Mouse (Mus musculus) frontal cortex, postnatal 14 days (tissue): ENCODE measurements at regions not wholly inside any gene's neighbourhood (a gene's known extent, or its start where the extent isn't known, plus 50 kb on each side); places are given as distances from the start of the nearest gene placed in this dataset.

Experiments
- DNase-seq, 2 experiments: peaks; one replicate each; pipeline ENCODE4 v3.0.0; 2022; ENCODE audit warnings: low spot score in 2 of 2

DNA sequence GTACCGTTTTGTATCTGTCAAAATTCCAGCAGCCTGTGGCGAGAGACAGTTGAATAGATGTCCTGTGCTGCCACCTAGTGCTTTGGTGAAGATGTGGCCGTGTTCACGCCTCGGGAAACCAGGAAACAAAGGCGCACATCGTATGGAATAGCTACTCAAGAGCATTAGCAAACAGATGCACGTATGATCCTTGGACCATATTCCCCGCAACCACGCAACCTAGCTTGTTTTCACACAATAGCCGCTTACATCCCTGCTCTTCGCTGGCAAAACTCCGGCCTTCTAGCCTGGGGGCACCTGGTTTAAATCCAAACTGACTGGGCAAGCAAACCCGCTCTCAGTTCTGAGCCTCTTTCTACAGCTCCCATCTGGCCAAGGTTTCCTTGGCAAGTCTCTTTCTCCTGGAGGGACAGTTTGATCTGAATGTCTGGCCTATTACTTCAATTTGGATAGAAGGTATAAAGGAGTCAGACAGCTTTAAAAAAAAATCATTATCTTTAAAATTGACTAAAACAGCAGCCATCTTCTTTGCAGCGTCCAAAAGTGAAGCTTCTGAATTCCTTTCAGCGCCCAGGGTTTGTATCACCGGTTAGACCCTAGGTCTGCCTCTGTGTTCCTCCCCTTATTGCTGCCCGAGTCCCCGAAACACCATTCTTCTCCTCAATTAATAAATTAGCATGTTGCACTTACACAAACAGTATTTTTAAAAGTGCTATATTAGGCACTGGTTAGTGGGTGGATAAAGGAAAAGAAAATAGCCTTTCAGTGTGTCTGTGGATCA is 295.0 kb upstream of the Prkd1 start:
- peak; percentile 64 to 74 for DNase-seq

- DNase-seq = no peak
Observed at GRCm38 (mm10) chr12:50943340-50943739, 294.4 kb upstream of the Prkd1 start.

GRCm38 (mm10) chr12:50935516-50935915 is 286.6 kb upstream of the Prkd1 start:
- DNase-seq = no peak

GRCm38 (mm10) chr12:50932496-50932895 is 283.6 kb upstream of the Prkd1 start:
- no peak for DNase-seq

- DNase-seq = no peak
Observed at GRCm38 (mm10) chr12:50929641-50930040, 280.7 kb upstream of the Prkd1 start.

DNA sequence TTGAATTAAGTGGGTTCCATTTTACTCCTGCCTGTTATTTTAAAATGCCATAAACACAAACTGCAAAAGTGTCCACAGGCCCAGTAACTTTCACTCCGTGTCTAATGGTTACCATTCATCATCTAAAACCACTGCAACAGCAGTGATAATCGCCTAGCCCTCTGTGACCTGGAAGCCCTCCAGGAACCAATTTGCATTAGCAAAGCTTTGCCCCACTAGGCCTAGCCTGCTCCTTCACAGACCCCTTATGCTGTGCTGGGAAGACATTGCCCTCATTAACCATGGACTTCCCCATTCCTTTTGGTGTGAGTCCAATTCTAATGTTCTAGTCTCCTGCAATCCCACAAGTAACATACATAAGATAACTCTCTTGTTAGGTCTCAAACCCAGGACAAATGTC is 277.3 kb upstream of the Prkd1 start:
- no peak for DNase-seq

- no peak for DNase-seq
Observed at GRCm38 (mm10) chr12:50921739-50922138, 272.8 kb upstream of the Prkd1 start.

GRCm38 (mm10) chr12:50899609-50900447 is 250.9 kb upstream of the Prkd1 start:
- no peak for DNase-seq

DNA sequence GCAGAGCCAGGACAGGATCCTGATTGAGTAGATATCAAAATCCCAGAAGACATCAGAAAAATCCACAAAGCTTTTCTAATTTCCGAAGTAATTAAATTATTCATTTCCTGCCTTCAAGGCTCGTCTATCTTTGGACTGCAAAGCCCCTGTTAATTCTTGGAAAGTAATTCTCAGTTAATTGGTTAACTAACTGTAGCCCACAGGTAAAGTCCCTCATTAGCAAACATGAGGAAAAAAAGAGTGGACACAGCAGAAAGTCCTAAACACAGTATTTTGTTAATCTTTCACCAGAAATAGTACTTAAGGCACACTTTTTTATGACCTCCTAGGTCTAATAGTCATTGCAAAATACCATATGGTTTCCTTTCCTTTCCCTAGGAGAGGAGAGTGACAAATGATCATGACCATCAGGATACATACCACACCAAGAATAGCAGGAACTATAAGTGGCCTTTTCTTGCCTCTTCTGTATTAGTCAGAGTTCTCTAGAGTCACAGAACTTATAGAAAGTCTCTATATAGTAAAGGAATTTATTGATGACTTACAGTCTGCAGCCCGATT is 248.8 kb upstream of the Prkd1 start:
- no peak for DNase-seq

DNA sequence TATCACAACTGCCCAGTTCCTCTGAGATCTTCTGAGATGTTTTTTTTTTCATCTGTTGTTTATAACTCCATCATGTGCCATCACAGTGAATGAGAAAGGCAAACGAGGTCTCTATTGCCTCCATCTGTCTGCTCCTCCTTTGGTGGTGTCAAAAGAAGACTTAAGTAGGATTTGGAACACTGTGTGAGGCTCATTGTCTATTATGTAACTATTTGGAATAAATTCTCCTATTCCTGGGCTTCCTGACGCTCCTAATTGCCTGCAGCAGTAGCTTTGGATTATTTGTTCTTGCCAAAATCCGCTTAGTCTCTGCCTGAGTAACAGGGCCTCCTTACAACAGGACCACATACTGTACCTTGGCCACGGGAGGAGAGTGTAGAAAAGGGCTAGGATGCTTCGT is 244.7 kb upstream of the Prkd1 start:
- no peak for DNase-seq

- no peak for DNase-seq
Observed at GRCm38 (mm10) chr12:50875796-50876195, 226.9 kb upstream of the Prkd1 start.

- DNase-seq = no peak
Observed at GRCm38 (mm10) chr12:50874024-50874398, 225.1 kb upstream of the Prkd1 start.

- no peak for DNase-seq
Observed at GRCm38 (mm10) chr12:50873390-50874023, 224.6 kb upstream of the Prkd1 start.

DNA sequence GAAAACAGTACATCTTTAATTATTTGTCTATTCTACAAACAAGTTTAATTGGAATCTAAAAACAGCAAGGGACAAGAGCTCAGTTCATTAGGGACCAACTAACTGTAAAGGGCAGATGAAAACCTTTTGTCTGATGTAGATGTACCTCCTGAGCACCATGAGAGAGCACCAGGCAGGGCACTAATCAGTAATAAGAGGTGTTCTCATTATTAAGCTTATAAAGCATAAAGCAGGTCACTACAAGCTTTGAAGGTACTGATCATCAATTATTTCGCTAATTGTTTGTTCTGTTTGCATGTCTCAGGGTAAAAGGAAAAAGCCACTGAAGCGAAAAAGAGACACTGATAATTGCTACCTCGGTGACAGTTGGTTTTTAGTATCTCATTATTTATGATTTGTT is 202.7 kb upstream of the Prkd1 start:
- DNase-seq = no peak

DNA sequence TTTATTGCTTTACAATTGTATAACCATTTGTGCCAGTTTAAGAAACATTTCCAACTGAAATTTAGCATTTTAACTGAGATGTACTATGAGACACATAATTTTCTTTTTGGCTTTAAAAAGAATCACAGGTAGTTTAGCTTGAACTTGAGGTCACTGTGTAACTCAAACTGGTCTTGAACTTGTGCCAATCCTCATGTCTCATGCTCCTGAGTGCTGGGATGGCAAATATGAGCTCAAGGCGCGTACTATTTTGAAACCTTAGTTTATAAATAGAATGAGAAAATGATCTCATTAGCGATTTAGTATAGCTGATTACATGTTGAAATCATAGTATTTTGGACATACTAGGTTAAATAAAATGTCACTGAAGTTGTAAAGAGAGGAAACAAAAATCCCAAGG is 199.1 kb upstream of the Prkd1 start:
- DNase-seq = no peak

- no peak for DNase-seq
Observed at GRCm38 (mm10) chr12:50842744-50843143, 193.8 kb upstream of the Prkd1 start.

- DNase-seq = no peak
Observed at GRCm38 (mm10) chr12:50839391-50839790, 190.5 kb upstream of the Prkd1 start.

GRCm38 (mm10) chr12:50808731-50809281 is 159.9 kb upstream of the Prkd1 start:
- DNase-seq = no peak

DNA sequence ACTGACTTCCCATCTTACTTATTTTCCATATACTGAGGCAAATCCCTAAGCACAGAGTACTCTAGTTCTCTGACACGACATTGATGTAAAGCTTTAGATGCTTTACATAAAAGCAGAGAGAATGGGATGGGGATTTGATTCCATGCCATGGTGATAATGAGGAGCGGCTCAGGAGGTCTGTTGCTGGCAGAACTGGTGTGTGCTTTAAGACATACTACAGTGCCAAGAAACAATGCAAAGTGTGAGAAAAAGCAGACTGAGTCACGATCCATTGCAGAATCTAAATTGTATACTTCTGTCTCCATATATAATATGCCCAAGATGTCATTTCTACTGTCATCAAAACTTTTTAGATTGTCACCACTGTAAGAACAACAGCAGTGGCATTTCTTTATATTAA is 155.5 kb upstream of the Prkd1 start:
- no peak for DNase-seq

DNA sequence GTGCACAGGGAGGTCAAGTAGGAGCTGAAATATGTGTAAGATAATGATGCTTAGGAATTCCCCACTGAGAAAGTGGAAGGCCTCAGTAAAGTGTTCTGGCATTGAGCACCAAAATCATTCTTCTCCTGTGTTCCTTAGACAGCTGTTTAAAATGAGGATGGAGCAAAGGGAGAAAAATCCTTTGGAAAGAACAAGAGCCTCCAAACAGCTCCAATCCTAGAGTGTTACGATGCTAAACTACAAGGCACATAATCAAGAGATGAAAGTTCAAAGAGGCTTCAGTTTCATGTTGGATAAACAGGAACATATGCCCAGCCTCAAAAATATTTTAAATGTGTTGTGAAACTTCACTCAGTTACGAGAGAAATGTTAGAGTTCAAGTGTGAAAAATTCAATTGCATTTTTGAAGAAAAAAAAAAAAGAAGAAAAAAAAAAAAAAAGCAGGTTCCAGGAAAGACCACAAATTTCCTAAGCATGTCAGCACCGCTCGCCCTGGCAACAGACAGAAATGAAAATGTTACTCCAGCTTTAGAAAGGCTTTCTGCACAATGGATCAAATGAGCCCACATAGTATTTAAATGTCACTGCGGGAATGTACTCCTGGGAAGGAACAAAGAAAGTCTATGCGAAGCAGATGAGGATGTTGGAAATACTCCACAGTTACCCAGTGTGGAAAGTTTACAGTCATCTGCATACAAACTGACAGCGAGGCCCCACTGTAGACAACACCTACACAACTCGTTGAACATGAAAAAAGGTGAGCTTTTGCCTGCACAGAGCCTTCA is 116.5 kb upstream of the Prkd1 start:
- DNase-seq = no peak

- DNase-seq = no peak
Observed at GRCm38 (mm10) chr12:50764457-50764856, 115.6 kb upstream of the Prkd1 start.
